Mouse (Mus musculus) left cerebral cortex, postnatal 10 days (tissue): ENCODE data around the gene Zfhx3. TPM values are rescaled to one million over a fixed set of nuclear protein-coding genes. Genes with fewer than 3 reads are reported as not detected.
A peak's percentile ranks its signal among the peaks of the same experiment; 100 is the strongest.

Experiments
- DNase-seq, 2 experiments: peaks; one replicate each; pipeline ENCODE4 v3.0.0; 2021 to 2022; ENCODE audit warnings: low spot score in 2 of 2, mixed read lengths in 1 of 2; ENCODE audit errors: extremely low spot score in 1 of 2
- intact Hi-C: fragments of 180-260 bp; cut with DNase I; formaldehyde crosslinking; loops from one replicate; pipeline ENCODE4 v1.15.1; 2025
- total RNA-seq, 2 experiments: library from RNA; stranded (reverse); gene quantifications; 2 replicates each; pipeline ENCODE4 v1.2.3; 2021

Zfhx3 gene
- total RNA-seq, 2 experiments from 2014 or later: 3.9 to 4.4 TPM

DNA sequence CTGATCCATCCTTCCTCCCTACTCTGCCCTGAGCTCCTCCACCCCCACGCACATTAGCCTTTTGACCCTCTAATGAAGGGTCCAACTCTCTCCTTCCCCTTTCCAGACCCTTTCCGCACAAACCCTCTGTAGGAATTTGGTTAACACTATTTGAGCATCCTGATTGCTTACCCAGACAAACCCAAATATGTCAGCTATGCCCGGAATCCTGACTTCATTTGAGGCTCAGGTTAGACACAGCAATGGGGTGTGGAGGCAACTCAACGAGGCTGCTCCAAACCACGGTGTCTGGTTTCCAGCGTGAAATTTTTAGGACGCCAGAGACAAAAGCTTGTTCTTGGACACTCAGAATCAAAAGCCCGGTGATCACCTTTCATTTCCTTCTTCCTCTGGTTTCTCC is 252.1 kb downstream of the Zfhx3 start:
- no peak for DNase-seq
- intact Hi-C loops: no loop called here

DNA sequence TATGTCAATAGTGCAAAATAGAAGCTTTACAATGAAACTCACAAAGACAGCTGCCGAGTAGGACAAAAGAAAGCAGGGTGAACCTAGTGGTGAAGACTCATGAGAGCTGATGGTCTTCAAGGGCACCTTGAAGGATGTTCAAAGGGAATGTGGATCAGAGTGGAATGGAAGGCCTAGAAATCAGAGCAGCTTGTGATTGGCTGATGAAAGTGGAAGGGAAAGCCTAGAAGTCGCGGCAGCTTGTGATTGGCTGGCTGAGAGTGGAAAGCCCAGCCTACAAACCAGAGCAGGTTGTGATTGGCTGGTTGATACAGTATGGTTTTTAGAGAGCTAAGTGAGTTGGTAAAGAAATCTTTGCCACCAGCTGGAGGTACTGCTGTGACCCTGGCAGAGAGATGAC is 272.6 kb downstream of the Zfhx3 start:
- no peak for DNase-seq
- intact Hi-C loops: no loop called here

DNA sequence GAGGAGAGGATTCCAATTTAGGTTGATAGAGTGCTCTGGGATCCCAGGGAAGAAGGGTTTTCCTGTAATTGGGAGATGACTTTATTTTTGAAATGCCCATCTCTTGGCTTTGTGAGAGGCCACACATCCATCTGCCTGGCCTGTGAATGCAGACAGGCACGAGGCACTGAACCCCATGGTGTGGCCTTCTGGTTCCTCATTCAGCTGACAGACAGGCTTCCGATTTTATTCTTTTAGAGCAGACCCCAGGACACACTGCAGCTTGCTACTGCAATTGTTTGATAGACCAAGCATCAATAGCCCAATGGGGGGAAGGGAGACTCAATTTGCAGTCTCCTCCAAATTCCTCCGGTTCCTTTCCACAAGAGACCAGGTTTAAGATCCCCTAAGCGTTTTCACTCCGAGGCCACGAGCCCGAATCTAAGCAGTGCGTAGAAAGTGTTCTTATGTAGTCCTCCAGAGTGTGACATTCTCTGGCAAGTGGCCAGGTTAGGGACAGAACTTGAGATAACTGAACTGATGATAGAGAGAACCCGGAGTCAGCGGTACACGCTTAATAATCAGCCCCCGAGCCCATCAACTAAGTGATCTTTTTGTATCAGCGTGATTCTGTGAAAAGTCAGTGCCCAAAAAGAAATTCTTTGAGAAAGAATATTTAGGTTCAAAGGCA is 275.9 kb downstream of the Zfhx3 start:
- intact Hi-C loops: no loop called here
- DNase-seq: peak in 1 of 2 experiments; percentile 23

DNA sequence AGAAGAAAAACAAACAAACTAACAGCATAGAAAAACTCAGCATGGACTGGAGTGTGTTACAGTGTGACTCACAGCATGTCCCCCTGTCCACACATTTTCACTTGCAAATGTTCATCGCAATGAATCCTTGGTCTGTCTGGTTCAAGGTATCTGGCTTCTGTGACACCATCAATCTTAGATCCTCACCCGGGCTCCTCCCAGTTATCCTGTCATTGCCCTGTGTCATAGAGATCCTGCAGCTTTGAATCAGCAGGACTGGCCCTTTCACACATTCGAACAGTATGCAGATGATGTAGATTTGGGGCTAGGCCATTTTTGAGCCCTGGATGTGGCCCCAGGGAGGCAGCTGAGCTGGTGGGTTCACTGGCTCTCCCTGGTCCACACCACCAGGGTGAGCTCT is 278.1 kb downstream of the Zfhx3 start:
- intact Hi-C loops: no loop called here
- no peak for DNase-seq

DNA sequence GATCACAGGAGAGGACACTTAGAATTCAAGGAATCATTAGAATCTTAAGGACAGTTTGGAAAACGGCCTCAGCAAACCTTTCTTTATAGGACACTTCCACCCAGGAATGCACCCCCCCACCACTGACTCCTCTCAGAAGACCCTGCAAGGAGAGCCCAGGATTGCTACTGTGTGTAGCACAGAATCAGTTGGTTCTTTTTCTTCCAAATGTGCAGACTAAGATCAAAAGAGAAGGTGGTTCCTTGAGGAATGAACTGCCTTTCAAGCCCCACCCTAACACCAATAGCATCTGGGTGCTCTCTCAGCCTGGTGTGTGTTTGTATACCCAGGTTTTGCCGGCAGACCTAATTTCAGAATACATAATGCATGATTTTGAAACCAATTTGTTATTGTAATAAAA is 279.6 kb downstream of the Zfhx3 start:
- intact Hi-C loops: no loop called here
- DNase-seq: no peak

DNA sequence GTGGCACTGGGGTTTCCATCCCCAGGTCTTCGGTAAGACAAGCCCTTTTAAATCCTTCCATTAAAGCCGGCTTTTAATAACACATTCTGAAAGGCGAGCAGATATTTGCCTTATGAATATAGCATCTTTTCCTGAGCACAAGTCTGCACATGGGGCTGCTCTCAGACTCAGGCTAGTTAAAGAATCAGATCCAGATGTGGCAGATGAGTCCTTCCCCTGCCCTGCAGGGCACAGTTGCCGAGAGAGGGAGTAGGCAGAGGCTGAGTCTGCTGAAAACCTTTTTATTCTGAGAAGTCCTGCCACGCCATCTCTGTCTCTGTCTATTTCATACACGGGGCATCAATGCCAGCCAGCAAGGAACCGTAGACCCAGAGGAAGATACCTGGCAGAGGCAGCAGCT is 289.9 kb downstream of the Zfhx3 start:
- DNase-seq: no peak
- intact Hi-C loops: no loop called here

DNA sequence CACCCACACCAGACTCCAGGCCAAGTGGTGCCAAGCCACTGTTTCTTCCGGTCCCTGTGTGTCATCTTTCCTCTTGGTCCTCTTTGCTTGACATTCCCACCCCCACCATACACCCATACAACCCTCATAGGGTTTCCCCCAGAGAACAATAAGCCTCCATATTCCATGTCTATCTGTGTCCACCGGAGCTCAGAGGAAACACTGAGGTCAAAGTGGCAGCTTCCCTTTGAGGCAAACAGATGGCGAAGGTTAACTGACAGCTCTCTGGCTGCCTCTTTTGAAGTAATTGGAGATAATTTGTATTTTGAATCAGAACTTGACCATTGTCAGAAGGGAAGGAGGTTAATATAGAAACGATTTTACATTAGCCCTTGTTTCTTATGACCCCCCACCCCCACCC is 292.0 kb downstream of the Zfhx3 start:
- intact Hi-C loops: no loop called here
- DNase-seq: no peak

DNA sequence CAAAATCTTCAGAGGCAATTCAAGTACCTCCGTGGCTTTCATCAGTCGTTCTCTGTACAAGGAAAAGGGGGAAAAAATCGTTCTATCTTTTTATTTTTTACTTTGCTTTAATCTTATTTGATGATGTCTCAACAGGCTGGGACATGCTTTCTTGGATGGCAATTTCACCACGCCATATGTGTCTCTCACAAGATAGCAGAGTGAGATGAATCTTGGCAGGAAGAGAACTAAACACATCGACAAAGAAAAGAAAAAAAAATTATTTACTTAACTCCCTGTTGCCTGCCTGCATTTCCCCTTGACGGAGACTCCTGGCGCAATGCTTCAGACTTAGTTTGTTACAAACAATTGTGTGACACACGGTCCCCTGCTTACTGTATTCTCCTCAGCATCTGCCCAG is 294.3 kb downstream of the Zfhx3 start:
- no peak for DNase-seq
- intact Hi-C loops: no loop called here

DNA sequence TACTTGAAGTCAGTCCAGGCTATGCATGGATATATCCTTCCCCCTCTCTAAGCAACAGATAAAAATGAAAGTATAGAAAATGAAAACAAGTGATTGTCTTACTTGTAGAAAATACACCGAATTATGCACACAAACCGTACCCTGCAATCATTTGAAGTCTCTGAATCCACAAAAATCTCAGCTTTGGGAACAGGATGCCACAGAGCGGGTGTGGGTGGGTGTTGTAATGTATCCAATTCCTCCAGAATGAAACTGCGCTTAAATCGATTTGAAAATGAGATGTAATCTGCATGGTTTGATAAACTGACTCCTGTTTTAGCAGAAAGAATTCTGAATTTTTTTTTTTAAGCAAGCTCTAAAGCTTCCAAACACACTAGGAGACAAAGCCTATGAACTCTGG is 297.1 kb downstream of the Zfhx3 start:
- no peak for DNase-seq
- intact Hi-C loops: no loop called here

DNA sequence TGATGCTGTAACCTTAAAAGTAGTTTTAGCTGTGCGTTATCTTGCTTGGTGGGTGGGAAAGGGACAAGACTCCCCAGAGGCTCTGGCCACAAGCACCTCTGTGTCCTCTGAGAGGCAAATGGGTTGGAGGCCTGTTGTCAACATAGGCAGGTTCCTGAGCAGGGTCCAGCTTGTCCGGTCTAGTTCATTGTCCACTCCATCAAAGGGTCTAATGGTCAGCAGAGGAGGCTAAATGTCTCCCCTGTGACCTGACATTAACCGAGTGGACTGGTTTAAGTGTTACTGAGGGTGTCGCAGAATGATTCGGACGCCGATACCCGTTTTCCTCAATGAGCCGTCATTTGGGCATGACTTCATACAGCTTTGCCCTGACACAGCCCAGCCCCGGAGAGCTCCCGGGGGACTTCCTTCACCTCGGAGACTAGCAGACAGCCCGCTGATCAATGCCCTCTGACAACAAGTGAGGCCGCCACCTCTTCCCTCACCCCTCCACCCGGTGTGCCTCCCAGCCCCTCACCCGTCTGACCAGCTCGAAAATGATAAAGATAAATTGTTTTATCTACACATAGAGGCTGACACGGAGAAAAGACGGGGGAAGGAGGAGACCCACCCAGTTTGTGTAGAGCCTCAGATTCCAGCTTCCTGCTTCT is 298.7 kb downstream of the Zfhx3 start:
- intact Hi-C loops: loop anchor here (5.0 kb wide), 1 partner anchor 289 kb away; no protein-coding TSS in a partner anchor
- DNase-seq: peak in 1 of 2 experiments; percentile 19

DNA sequence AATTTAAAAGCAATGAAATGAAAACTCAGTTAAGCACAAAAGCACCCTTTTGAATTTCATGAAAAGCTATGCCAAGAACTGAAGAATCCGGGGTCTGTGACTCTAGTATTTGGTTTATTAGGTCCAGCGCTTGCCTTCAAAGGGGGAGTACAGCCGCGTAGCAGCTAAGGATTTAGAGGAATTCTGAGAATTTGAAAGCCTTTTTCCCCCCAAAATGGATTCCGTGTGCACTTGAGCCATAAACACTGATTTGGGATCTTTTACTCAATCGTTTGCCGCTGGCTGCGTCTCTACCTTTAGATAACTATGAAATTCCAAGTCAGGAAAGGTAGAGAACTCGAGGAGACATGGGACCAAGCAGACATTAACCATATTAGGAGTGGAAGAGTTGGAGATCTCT is 300.8 kb downstream of the Zfhx3 start:
- intact Hi-C loops: loop anchor here (5.0 kb wide), 1 partner anchor 291 kb away; no protein-coding TSS in a partner anchor
- no peak for DNase-seq

DNA sequence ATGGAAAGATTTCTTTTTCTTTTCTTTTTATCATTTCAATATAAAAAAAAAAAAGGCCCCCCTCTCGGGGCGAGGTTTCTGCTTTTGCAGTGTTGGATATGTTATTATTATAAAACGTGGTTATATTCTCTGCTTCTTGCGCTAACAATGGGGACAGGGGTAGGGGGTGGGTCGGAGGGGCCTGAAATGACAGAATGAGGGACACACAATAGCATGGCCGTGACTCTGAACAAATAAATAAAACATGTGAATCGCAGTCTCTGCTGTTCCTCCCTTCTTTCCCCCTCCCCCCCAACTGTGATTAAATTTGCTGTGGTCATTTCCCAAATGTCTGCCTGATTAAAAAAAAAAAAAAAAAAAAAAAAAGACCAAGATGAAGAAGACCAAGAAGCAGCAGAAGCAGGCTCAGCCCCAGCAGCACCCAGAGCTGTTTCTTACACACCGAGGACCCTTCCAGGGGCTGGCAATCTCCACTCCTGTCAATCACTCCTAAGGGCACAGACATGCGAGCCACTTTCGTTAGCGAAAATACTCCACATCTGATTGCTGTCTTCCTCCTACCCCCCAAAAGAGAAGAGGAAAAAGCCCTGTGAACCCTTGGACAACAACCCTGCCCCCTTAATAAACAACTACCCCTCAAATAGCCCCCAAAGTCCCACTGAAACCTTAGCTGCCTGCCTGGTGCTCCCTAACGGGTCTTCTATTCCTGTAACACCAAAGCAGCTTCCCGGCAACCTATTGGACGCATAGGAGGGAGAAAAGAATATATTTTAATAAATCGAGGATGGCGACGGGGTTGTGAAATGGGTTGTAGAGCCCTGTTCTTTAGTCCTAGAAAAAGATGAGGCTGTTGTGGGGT is 302.4 kb downstream of the Zfhx3 start:
- intact Hi-C loops: loop anchor here (5.0 kb wide), 2 partner anchors 293 to 452 kb away; no protein-coding TSS in a partner anchor
- no peak for DNase-seq

DNA sequence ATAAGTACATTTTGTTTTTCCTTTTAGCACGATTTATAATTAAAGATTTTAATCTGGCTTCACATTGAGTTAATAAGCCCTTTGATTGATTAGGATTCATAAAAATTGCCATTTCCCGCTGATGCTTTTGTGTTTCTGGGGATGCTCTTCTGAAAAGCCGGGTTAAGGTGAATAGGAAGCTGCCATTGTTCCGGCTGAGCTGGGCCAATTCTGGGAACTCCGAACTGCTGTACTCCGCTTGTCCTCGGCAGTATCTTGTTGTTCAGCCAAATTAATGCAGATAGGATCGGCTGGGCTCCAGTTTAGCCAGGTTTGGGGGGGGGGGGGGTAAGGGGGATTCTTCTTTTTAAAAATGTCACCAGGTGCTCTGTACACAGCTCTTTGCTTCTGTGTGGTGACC is 303.1 kb downstream of the Zfhx3 start:
- no peak for DNase-seq
- intact Hi-C loops: loop anchor here (5.0 kb wide), 1 partner anchor 452 kb away; no protein-coding TSS in a partner anchor

DNA sequence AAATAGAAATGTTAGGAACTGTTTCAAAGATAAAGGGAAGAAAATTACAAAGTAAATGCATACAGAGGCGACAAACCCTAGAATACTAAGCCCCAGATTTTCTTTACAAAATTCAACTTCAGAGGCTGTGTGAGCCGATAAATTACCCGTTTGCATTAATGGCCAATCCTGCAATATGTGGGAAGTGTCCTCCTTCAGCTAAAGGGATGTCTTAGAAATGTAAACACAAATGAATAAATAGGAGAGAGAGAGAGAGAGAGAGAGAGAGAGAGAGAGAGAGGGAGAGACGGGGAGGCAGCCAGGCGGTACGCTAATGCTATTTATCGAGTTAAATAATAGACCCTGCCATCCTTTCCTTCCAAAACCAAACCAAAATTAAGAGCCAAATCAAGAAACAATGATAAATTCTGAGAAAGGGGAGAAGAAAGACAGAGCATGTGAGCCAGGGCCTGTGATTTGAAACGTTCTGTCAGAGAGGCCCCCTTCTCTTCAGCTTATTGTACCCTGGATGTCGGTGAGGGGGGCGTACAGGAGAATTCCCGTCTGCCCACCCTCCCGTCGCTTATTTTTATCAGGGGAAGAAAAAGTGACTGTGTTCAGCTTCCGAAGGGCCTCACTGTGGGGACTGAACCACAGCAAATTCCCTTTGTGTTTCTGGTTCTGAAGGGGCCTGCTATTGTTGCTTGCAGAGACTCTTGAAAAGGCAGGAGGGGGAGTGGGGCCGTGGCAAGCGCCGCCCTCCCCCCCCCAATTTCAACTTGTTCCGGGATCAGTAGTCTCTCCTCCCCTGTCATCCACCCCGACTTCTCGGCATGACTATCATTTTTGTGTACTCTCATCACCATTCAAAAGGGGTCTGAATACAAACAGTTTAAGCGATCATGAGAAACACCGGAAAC is 303.8 kb downstream of the Zfhx3 start:
- no peak for DNase-seq
- intact Hi-C loops: loop anchor here (5.0 kb wide), 1 partner anchor 451 kb away; no protein-coding TSS in a partner anchor

DNA sequence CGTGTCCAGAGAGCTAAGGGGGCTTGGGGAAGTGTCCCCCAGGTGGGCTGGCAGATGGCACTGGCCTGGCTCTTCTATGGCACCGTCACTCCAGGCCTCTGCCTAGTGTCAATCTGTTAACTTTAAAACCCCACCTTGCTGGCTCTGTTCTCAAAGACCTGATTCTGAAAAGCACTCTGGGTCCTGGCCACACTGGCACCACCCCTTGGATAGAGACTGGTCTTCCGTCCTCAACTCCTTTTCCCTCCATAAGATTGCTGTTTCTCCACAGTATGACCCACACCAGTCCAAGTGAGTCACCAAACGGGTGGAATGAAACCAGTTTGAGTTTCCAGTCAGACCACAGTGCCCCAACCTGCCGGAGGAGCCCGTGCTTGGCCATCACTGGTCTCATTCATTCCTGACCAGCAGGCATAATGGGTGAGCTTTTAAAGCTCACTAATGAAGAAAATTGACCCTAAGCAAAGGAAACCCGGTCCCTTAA is 304.5 kb downstream of the Zfhx3 start:
- intact Hi-C loops: loop anchor here (5.0 kb wide), 1 partner anchor 450 kb away; no protein-coding TSS in a partner anchor
- no peak for DNase-seq

DNA sequence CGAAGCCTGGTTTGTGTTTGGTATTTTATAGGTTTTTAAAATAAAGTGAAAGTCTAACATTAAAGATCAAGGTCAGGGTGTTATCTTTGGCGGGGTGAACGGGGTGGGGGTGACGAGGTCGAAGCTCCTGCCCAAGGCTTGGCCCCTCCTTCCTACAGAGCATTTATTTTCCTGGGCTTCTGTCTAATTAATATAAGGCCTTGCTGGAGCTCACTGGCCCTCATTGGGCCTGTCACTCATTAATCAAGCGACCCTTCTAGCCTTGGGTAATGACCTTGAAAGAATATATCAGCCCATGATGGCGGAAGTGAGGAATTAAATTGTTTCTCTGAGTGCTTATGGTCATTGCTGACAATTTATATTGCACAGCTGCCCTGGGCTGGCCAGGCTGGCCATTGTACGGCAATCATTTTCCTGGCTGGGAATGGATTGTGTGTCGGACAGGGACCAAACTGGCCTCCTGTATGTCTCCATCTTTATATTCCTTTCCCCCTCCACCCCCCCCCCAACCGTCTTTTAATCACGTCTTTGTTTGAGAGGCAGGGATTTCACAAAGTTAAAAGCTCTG is 322.2 kb downstream of the Zfhx3 start:
- intact Hi-C loops: no loop called here
- no peak for DNase-seq

DNA sequence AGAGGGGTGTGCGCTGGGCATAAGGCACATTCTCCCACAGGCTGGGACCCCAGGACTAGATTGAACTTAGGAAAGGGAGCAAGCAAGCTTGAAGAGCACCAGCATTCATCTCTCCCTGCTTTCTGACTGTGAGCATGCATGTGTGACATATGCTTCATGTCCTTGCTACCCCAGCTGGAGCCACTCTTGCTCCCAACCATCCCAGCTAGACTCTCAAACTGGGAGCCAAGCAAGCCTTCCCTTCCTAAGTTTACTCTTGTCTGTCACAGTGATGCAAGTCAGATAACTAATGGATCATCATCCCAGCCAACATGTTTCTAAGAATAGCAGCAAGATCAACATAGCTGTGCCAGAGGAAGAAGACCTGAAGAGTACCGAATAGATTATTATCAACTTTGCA is 335.5 kb downstream of the Zfhx3 start:
- no peak for DNase-seq
- intact Hi-C loops: no loop called here

DNA sequence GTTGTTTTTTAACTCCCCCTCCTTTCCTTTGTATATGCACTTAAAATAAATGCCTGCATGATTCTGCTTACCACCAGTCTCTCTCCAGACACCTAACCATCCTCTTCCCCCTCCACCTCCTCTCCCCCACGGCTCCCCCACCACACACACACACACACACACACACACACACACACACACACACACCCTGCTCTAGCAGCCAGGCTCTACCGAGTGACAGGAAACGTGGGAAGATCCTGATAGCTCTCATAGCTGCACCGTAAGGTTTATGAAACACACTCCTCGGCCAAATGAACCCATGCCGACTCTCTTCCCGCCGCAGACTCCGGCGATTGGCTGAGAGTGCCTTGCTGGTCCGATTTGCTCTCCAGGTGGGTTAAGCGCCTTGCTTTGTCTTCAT is 339.5 kb downstream of the Zfhx3 start:
- DNase-seq: no peak
- intact Hi-C loops: no loop called here
